Mouse (Mus musculus): ENCODE measurements at regions not wholly inside any gene's neighbourhood (a gene's known extent, or its start where the extent isn't known, plus 50 kb on each side); places are given as distances from the start of the nearest gene placed in this dataset.

DNA sequence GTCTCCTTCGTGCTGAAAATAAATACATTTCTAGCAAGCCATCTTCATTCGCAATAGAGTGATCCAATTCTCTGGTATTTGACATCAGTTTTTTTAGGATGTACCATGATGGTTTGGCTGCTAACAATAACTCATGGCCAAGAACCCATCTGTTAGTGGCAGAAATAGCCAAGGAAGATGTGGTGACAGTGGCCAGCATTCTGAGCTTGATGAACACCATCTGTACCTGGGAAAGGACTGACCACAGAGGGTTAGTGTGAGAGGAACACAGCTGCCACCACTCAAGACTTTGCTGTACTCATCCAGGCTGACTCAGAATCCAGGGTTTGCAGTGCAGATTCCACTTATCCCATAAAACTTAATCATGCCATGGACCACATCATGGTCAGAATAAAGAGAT is 348.8 kb upstream of the Grm7 start:
- H3K4me1 ChIP-seq (ENCODE audit: control insufficient read depth, insufficient read depth, low read length), result no peaks in the 10 kb centered on the region
- H3K9me3 ChIP-seq (ENCODE audit: control insufficient read depth, low read length), result no peaks in the 10 kb centered on the region
- H3K27ac ChIP-seq (replicated peaks; ENCODE audit: low read depth, low read length), result no peak overlapping the region
- ATAC-seq (ENCODE audit: low FRiP score, low TSS enrichment), result no peak
- H3K9ac ChIP-seq (replicated peaks; ENCODE audit: low read length), result no peak overlapping the region
- H3K27me3 ChIP-seq (ENCODE audit: control insufficient read depth, insufficient read depth, low read length), result no peaks in the 10 kb centered on the region
- no peak overlapping the region for H3K4me3 ChIP-seq (replicated peaks; ENCODE audit: low read depth, low read length)
- no peak overlapping the region for H3K4me2 ChIP-seq (ENCODE audit: low read length)
- 87% methylated on average over 2 of the region's 2 CpGs for WGBS
- no peak for DNase-seq
- H3K36me3 ChIP-seq (ENCODE audit: control insufficient read depth, insufficient read depth, low read length), result no peaks in the 10 kb centered on the region
